Mouse (Mus musculus) forebrain, embryonic 15.5 days (tissue): ENCODE measurements around the gene Map2k2. TPM values are rescaled to one million over a fixed set of nuclear protein-coding genes. Genes with fewer than 3 reads are reported as not detected.
A peak's percentile ranks its signal among the peaks of the same experiment; 100 is the strongest.
"Not testable (repeated sequence)": the region's sequence is repeated elsewhere in the genome, so short reads cannot be mapped to it uniquely, and the experiment has no call there.

Experiments
- ATAC-seq: fragments of 200-750 bp; cut with Nextera tagmentation; replicated peaks from 2 replicates; pipeline ENCODE4 v1.8.0; 2017; ENCODE audit warnings: mild to moderate bottlenecking, moderate TSS enrichment, moderate library complexity
- H3K27ac ChIP-seq: fragments of 300-500 bp; sonication (generic); replicated peaks from 2 replicates; pipeline ENCODE4 v1.5.1; 2015; ENCODE audit warnings: mild to moderate bottlenecking, inconsistent platforms
- H3K27me3 ChIP-seq: fragments of 300-500 bp; sonication (generic); 2 replicates; pipeline ENCODE4 v1.6.1; 2015; ENCODE audit warnings: inconsistent platforms
- H3K36me3 ChIP-seq: fragments of 300-500 bp; sonication (generic); 2 replicates; pipeline ENCODE4 v1.6.1; 2015; ENCODE audit warnings: mild to moderate bottlenecking, inconsistent platforms
- H3K4me1 ChIP-seq: fragments of 300-500 bp; sonication (generic); 2 replicates; pipeline ENCODE4 v1.6.1; 2015; ENCODE audit warnings: inconsistent platforms
- H3K4me2 ChIP-seq: fragments of 300-500 bp; sonication (generic); replicated peaks from 2 replicates; pipeline ENCODE4 v1.6.1; 2015; ENCODE audit warnings: mild to moderate bottlenecking, inconsistent platforms
- H3K4me3 ChIP-seq: fragments of 300-500 bp; sonication (generic); 2 replicates; pipeline ENCODE4 v1.5.1; 2015; ENCODE audit warnings: mild to moderate bottlenecking, inconsistent platforms
- H3K9ac ChIP-seq: fragments of 300-500 bp; sonication (generic); replicated peaks from 2 replicates; pipeline ENCODE4 v1.6.1; 2015; ENCODE audit warnings: mild to moderate bottlenecking, inconsistent platforms
- H3K9me3 ChIP-seq: fragments of 300-500 bp; sonication (generic); 2 replicates; pipeline ENCODE4 v1.6.1; 2016; ENCODE audit warnings: inconsistent platforms
- WGBS: fragments of 180-500 bp; shearing (Covaris S2); methylation state at CpG from one replicate; pipeline ENCODE4 v1.1.7; 2015; ENCODE audit warnings: mixed read lengths; 5-methylcytosine and 5-hydroxymethylcytosine counted together
- polyA plus RNA-seq: library from polyadenylated mRNA; unstranded; fragments of >200 nt; fragmentation: Nextera tagmentation; extraction: Ambion mirVana; gene quantifications from 2 replicates; pipeline ENCODE4 v1.2.1, GENCODE M21; 2015

The Map2k2 gene
- polyA plus RNA-seq, 1 experiment from 2014 or later: 229 TPM

DNA sequence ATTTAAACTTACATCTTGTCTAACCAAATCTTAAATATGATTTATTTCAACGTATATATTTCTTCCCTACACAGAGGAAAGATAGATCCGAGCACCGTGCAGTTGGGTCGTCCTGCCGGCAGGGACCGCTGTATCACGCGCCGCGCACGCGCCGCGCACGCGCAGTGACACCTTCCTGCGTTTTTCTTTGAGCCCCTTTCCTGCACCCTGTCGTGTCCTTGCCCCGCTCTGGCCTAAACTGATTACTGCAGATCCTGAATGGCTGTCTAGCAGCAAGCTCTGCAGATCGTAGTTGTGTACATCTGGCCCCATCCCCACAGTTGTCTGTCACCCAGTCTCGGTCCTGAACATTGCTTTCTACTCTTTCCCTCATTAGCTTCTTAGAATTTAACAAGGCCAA is 67.4 kb downstream of the Map2k2 start:
- peak overlapping the region; percentile 46 for H3K9ac ChIP-seq
- peaks cover 59% of the 10 kb centered on the region for H3K4me1 ChIP-seq
- H3K27me3 ChIP-seq: no peaks in the 10 kb centered on the region
- ATAC-seq: 0 out of 2 replicates have a peak, but pooled peaks have one; percentile 17
- peak overlapping the region; percentile 34 for H3K4me2 ChIP-seq
- no peaks in the 10 kb centered on the region for H3K9me3 ChIP-seq
- peaks cover 7% of the 10 kb centered on the region for H3K36me3 ChIP-seq
- H3K27ac ChIP-seq: peak overlapping the region; percentile 92
- peak overlapping the region; percentile 20 for H3K4me3 ChIP-seq
- 2% methylated on average over 21 of the region's 21 CpGs for WGBS

GRCm38 (mm10) chr10:81174617-81175344 is 69.1 kb downstream of the Map2k2 start:
- peak overlapping the region; percentile 55 for H3K4me2 ChIP-seq
- peak; percentile 64 for ATAC-seq
- H3K27ac ChIP-seq: peak overlapping the region; percentile 92
- H3K9me3 ChIP-seq: no peaks in the 10 kb centered on the region
- no peaks in the 10 kb centered on the region for H3K27me3 ChIP-seq
- peak overlapping the region; percentile 36 for H3K4me3 ChIP-seq
- peak overlapping the region; percentile 54 for H3K9ac ChIP-seq
- peaks cover 54% of the 10 kb centered on the region for H3K4me1 ChIP-seq
- 1% methylated on average over 29 of the region's 29 CpGs for WGBS
- peaks cover 23% of the 10 kb centered on the region for H3K36me3 ChIP-seq

DNA sequence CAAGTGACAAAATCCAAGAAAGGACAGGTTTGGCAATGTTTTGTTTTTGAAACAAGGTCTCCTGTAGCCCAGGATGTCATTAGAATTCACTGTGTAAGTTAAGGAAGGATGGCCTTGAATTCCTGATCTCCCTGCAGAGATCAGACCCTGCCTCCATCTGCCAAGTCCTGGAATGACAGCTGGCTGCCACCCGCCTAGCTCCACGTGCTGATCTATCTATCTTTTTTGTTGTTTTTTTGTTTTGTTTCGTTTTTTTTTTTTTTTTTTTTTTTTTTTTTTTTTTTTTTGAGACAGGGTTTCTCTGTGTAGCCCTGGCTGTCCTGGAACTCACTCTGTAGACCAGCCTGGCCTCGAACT is 69.6 kb downstream of the Map2k2 start:
- Histone ChIP-seq H3K9ac (peak overlapping the region; percentile 54), H3K36me3 (peaks cover 29% of the 10 kb centered on the region), H3K4me1 (peaks cover 58% of the 10 kb centered on the region), H3K4me3 (peak overlapping the region; percentile 36), H3K27ac (peak overlapping the region; percentile 92), H3K4me2 (peak overlapping the region; percentile 74)
- H3K27me3 ChIP-seq, ATAC-seq, H3K9me3 ChIP-seq: not testable (repeated sequence)
- 7% methylated on average over 4 of the region's 4 CpGs for WGBS

GRCm38 (mm10) chr10:81175936-81176465 is 70.3 kb downstream of the Map2k2 start:
- Histone ChIP-seq H3K9ac (peak overlapping the region; percentile 25; the same call in 1 of the 2 replicates), H3K27me3 (no peaks in the 10 kb centered on the region), H3K9me3 (no peaks in the 10 kb centered on the region), H3K4me3 (peak overlapping the region; percentile 79), H3K27ac (peak overlapping the region; percentile 92), H3K4me1 (peaks cover 60% of the 10 kb centered on the region), H3K36me3 (peaks cover 35% of the 10 kb centered on the region), H3K4me2 (peak overlapping the region; percentile 74)
- no peak for ATAC-seq
- 6% methylated on average over 13 of the region's 13 CpGs for WGBS

- Histone ChIP-seq H3K9ac (peak within 1 kb of the TSS; percentile 83), H3K4me1 (peaks cover 61% of the 10 kb centered on the region), H3K9me3 (no peaks in the 10 kb centered on the region), H3K36me3 (peaks cover 42% of the 10 kb centered on the region), H3K27me3 (no peaks in the 10 kb centered on the region), H3K4me2 (peak within 1 kb of the TSS; percentile 74), H3K4me3 (peak within 1 kb of the TSS; percentile 79), H3K27ac (peak within 1 kb of the TSS; percentile 92)
- WGBS: under 1% methylated on average over 77 of the region's 77 CpGs
- ATAC-seq: peak; percentile 74
These were observed 71.0 kb downstream of the Map2k2 start, which contains the start of gene Eef2 for GRCm38 (mm10) chr10:81176466-81177271. Gene Eef2, plus strand, starts transcription at chr10:81176631.

DNA sequence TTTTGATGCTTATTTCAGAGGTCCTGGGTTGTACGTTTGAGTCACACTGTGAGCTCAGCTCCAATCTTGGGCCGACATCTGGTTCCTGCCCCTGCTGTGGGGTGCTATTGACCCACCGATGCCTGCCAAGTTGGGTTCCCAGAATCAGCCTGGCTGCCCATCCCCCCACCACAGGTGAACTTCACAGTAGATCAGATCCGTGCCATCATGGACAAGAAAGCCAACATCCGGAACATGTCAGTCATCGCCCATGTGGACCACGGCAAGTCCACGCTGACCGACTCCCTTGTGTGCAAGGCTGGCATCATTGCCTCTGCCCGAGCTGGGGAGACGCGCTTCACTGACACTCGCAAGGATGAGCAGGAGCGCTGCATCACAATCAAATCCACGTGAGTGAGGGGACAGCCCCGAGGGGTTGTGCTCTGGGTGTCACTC is 71.8 kb downstream of the Map2k2 start:
- no peaks in the 10 kb centered on the region for H3K27me3 ChIP-seq
- peak overlapping the region; percentile 83 for H3K9ac ChIP-seq
- H3K4me2 ChIP-seq: peak overlapping the region; percentile 74
- peaks cover 51% of the 10 kb centered on the region for H3K36me3 ChIP-seq
- 12% methylated on average over 16 of the region's 16 CpGs for WGBS
- peaks cover 69% of the 10 kb centered on the region for H3K4me1 ChIP-seq
- no peak for ATAC-seq
- peak overlapping the region; percentile 92; the same call in 1 of the 2 replicates for H3K27ac ChIP-seq
- H3K4me3 ChIP-seq: peak overlapping the region; percentile 79
- H3K9me3 ChIP-seq: no peaks in the 10 kb centered on the region

DNA sequence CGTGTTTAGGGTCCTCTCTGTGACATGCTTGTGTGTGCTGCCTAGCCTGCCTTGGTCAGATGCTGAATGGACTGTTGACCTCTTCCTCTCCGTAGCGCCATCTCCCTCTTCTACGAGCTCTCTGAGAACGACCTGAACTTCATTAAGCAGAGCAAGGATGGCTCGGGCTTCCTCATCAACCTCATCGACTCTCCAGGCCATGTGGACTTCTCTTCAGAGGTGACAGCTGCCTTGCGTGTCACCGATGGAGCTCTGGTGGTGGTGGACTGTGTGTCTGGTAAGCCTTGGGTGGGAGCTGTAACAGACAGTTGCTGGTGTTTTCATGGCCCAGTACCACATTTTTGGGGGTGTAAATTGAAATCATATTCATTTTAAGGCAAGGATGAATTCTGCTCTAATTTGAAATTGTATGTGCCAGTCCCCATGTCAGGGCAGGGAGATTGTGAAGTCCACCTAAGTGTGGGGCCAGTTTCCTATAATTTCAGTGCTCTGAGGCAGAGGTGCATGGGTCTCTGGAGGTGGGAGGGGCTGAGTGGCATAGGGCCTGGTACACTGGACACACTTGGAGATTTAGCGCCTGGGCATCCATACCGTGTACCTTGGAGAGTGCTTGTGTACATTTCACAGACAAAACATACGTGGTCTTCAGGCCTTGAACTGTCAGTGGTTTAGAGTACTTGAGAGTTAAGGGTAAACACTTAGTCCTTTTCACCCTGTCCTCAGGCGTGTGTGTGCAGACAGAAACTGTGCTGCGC is 72.4 kb downstream of the Map2k2 start:
- ATAC-seq: no peak
- Histone ChIP-seq H3K4me2 (peak overlapping the region; percentile 74), H3K4me1 (peaks cover 64% of the 10 kb centered on the region), H3K27me3 (no peaks in the 10 kb centered on the region), H3K9ac (peak overlapping the region; percentile 83), H3K4me3 (peak overlapping the region; percentile 79), H3K27ac (no peak overlapping the region), H3K9me3 (no peaks in the 10 kb centered on the region), H3K36me3 (peaks cover 51% of the 10 kb centered on the region)
- 65% methylated on average over 14 of the region's 14 CpGs for WGBS

- WGBS: 95% methylated on average over 11 of the region's 11 CpGs
- Histone ChIP-seq H3K4me3 (no peak overlapping the region), H3K4me1 (peaks cover 62% of the 10 kb centered on the region), H3K4me2 (no peak overlapping the region), H3K9ac (no peak overlapping the region), H3K9me3 (no peaks in the 10 kb centered on the region), H3K36me3 (peaks cover 51% of the 10 kb centered on the region), H3K27me3 (no peaks in the 10 kb centered on the region), H3K27ac (no peak overlapping the region)
- no peak for ATAC-seq
These were observed 73.2 kb downstream of the Map2k2 start for GRCm38 (mm10) chr10:81178927-81179326.

- Histone ChIP-seq H3K4me3 (no peak overlapping the region), H3K4me1 (peaks cover 60% of the 10 kb centered on the region), H3K36me3 (peaks cover 57% of the 10 kb centered on the region), H3K4me2 (no peak overlapping the region), H3K9me3 (no peaks in the 10 kb centered on the region), H3K27me3 (no peaks in the 10 kb centered on the region), H3K27ac (no peak overlapping the region), H3K9ac (no peak overlapping the region)
- no peak for ATAC-seq
- WGBS: 91% methylated on average over 32 of the region's 32 CpGs
These were observed 74.0 kb downstream of the Map2k2 start for GRCm38 (mm10) chr10:81179451-81180342.

- no peak overlapping the region for H3K27ac ChIP-seq
- 88% methylated on average over 13 of the region's 13 CpGs for WGBS
- no peak overlapping the region for H3K9ac ChIP-seq
- no peak for ATAC-seq
- no peaks in the 10 kb centered on the region for H3K27me3 ChIP-seq
- H3K4me3 ChIP-seq: no peak overlapping the region
- H3K4me1 ChIP-seq: peaks cover 49% of the 10 kb centered on the region
- no peaks in the 10 kb centered on the region for H3K9me3 ChIP-seq
- H3K4me2 ChIP-seq: no peak overlapping the region
- peaks cover 63% of the 10 kb centered on the region for H3K36me3 ChIP-seq
These were observed 75.2 kb downstream of the Map2k2 start for GRCm38 (mm10) chr10:81180946-81181345.

GRCm38 (mm10) chr10:81181860-81182259 is 76.1 kb downstream of the Map2k2 start:
- peaks cover 47% of the 10 kb centered on the region for H3K4me1 ChIP-seq
- WGBS: 79% methylated on average over 12 of the region's 12 CpGs
- H3K27ac ChIP-seq: peak overlapping the region; percentile 55

More at GRCm38 (mm10) chr10:81181860-81182259, 76.1 kb downstream of the Map2k2 start:
- not testable (repeated sequence) for H3K9me3 ChIP-seq, H3K27me3 ChIP-seq, ATAC-seq, H3K9ac ChIP-seq, H3K4me3 ChIP-seq, H3K4me2 ChIP-seq
- H3K36me3 ChIP-seq: peaks cover 67% of the 10 kb centered on the region
